In the genomic region with DNA sequence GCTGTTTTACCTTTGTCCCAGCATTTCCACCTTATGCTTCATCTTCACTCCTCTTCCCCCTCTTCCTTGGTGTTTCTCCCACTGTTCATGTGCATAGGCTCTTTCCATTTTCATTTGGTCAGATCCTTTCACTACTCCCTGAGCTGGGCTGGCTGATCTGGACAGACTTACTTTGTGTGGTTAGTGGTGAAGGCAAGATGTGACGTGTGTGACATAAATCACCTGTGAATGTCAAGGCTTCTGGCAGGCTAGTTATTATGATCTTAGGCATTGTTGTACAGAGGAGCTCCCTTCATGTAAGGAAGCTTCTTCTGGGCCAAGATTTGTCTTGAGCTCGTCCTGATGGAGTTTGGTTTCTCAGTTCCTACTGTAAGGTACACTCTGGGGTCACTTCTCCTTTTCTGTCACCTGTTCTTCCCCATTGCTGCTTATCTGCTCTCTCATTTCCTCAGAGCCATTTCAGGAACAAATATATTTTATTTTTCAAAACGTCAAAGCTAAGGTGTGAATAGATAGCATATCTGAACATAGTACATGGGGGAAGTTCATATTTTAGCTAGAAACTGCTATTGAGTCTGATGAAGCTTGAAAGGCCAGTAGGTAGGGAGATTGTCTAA, we compare ENCODE assay signal across 15 mouse cellular contexts. TPM values are rescaled to one million over a fixed set of nuclear protein-coding genes. Genes with fewer than 3 reads are reported as not detected.
DNase-seq lines count a peak whose midpoint lies in the region; ATAC-seq and TF ChIP-seq lines count a peak whose summit lies in the region.
"Had no signal": no experiment of that assay in that cellular context is flagged by ENCODE, and none has a peak within 500 bp of the region (broad histone marks: within the 10 kb centered on the region; RNA-seq: fewer than 3 reads in every experiment).

No protein-coding gene starts in this region.

- peak; percentile 16 for DNase-seq in liver, adult 2 months (ENCODE audit: extremely low read depth, low read depth, low spot score)
- DNase-seq in liver (no peak), MEL (ENCODE audit: low read depth, low spot score) (peak; percentile 46)
- DNase-seq in adrenal gland, postnatal 25 days = peak; percentile 24
- DNase-seq in kidney, adult 2 months = no peak
- DNase-seq in ovary, postnatal 14 days (ENCODE audit: low spot score) = no peak

- TF ChIP-seq CTCF in liver, adult 2 months (IDR thresholded peaks at IDR 0.05; ENCODE audit: low read depth, low read length) = no peak
- no peak for TF ChIP-seq CTCF in MEL (IDR thresholded peaks at IDR 0.05 in 2 of 3, conservative IDR thresholded peaks at IDR 0.05 in 1 of 3; ENCODE audit: control insufficient read depth in 1 of 3, insufficient read depth in 1 of 3, low read depth in 2 of 3, low read length in 3 of 3, poor library complexity in 1 of 3, severe bottlenecking in 1 of 3)
- no peak for TF ChIP-seq CTCF in kidney, adult 2 months (conservative IDR thresholded peaks at IDR 0.05; ENCODE audit: insufficient read depth, insufficient read length, low read depth, low read length)

- TF ChIP-seq EP300 in MEL (IDR thresholded peaks at IDR 0.05; ENCODE audit: low read depth in 1 of 2, low read length in 2 of 2) = peak; percentile 53 to 57; a peak in 2 of 4 replicates

- peak; percentile 65 for ATAC-seq in neutrophil, adult 5-6 weeks (ENCODE audit: extremely low read depth, insufficient number of reproducible peaks, low FRiP score, poor library complexity, severe bottlenecking)
- ATAC-seq: forebrain, embryonic 14.5 days; inflammation-experienced regulatory T-cells, adult 6 months had no signal

- H3K4me1 ChIP-seq in liver, adult 2 months (ENCODE audit: control insufficient read depth, insufficient read depth, low read length) = 0 out of 2 replicates have a peak, but pooled peaks cover 3% of the 10 kb centered on the region
- peaks cover 2 to 11% of the 10 kb centered on the region in 2 experiments; a peak in 3 of 4 replicates for H3K4me1 ChIP-seq in MEL (ENCODE audit: control insufficient read depth in 1 of 2, insufficient read depth in 2 of 2, low read length in 2 of 2)
- peaks cover 3% of the 10 kb centered on the region; the same call in 1 of the 2 replicates for H3K4me1 ChIP-seq in kidney, adult 2 months (ENCODE audit: control insufficient read depth, insufficient read depth, low read length)
- H3K4me1 ChIP-seq: embryonic facial prominence, embryonic 12.5 days had no signal

- no peak overlapping the region for H3K9ac ChIP-seq in liver, adult 2 months (ENCODE audit: low read depth, low read length)
- H3K9ac ChIP-seq in MEL (ENCODE audit: control insufficient read depth, low read depth, low read length, poor library complexity, severe bottlenecking) = no peak overlapping the region
- H3K9ac ChIP-seq: embryonic facial prominence, embryonic 12.5 days had no signal

- H3K27ac ChIP-seq in liver, adult 2 months (replicated peaks; ENCODE audit: insufficient read depth, low read depth, low read length) = no peak overlapping the region
- no peak overlapping the region for H3K27ac ChIP-seq in MEL (ENCODE audit: control insufficient read depth, low read depth, low read length)
- H3K27ac ChIP-seq in kidney, adult 2 months (ENCODE audit: insufficient read depth, low read depth, low read length) = no peak overlapping the region
- H3K27ac ChIP-seq: embryonic facial prominence, embryonic 12.5 days; left cerebral cortex, adult 2 months had no signal

- no peaks in the 10 kb centered on the region for H3K36me3 ChIP-seq in liver, adult 2 months (ENCODE audit: control insufficient read depth, insufficient read depth, low read length)
- peaks cover 0 to 11% of the 10 kb centered on the region in 2 experiments; a peak in 2 of 4 replicates for H3K36me3 ChIP-seq in MEL (ENCODE audit: control insufficient read depth in 1 of 2, insufficient read depth in 2 of 2, low read length in 2 of 2)
- H3K36me3 ChIP-seq in kidney, adult 2 months (ENCODE audit: control insufficient read depth, insufficient read depth, low read length) = no peaks in the 10 kb centered on the region
- H3K36me3 ChIP-seq: embryonic facial prominence, embryonic 12.5 days had no signal

- 84% methylated on average over 3 of the region's 3 CpGs for WGBS in liver, adult 2 months
- 62% methylated on average over 3 of the region's 3 CpGs for WGBS in kidney, adult 2 months

- TF ChIP-seq POLR2A in liver, adult 2 months (IDR thresholded peaks at IDR 0.05; ENCODE audit: extremely low read depth, insufficient read depth, low read length) = no peak
- no peak for TF ChIP-seq POLR2A in MEL (IDR thresholded peaks at IDR 0.05; ENCODE audit: control insufficient read depth in 1 of 2, insufficient read depth in 1 of 2, low read depth in 1 of 2, low read length in 2 of 2, poor library complexity in 1 of 2)
- TF ChIP-seq POLR2A in kidney, adult 2 months (IDR thresholded peaks at IDR 0.05; ENCODE audit: low read depth, low read length) = no peak

- H3K4me3 ChIP-seq in liver, adult 2 months (ENCODE audit: insufficient read depth, low read depth, low read length) = no peak overlapping the region
- no peak overlapping the region for H3K4me3 ChIP-seq in MEL (ENCODE audit: control insufficient read depth in 1 of 2, insufficient read depth in 1 of 2, low read depth in 2 of 2, low read length in 2 of 2)
- no peak overlapping the region for H3K4me3 ChIP-seq in kidney, adult 2 months (ENCODE audit: insufficient read depth, low read depth, low read length)
- H3K4me3 ChIP-seq: embryonic facial prominence, embryonic 12.5 days; left cerebral cortex, adult 2 months had no signal

- no peak for TF ChIP-seq RAD21 in MEL (IDR thresholded peaks at IDR 0.05; ENCODE audit: low read depth, low read length)

- no peaks in the 10 kb centered on the region for H3K9me3 ChIP-seq in MEL (replicated peaks; ENCODE audit: insufficient read depth, low read length)
- H3K9me3 ChIP-seq: embryonic facial prominence, embryonic 12.5 days had no signal

- no peaks in the 10 kb centered on the region for H3K27me3 ChIP-seq in liver, adult 2 months (ENCODE audit: control insufficient read depth, insufficient read depth, low read length)
- peaks cover 6 to 15% of the 10 kb centered on the region in 2 experiments; a peak in 3 of 4 replicates for H3K27me3 ChIP-seq in MEL (ENCODE audit: control insufficient read depth in 1 of 2, insufficient read depth in 2 of 2, low read length in 2 of 2)
- H3K27me3 ChIP-seq in kidney, adult 2 months (replicated peaks; ENCODE audit: control insufficient read depth, insufficient read depth, low read length) = no peaks in the 10 kb centered on the region
- H3K27me3 ChIP-seq: embryonic facial prominence, embryonic 12.5 days had no signal

- H3K79me2 ChIP-seq in liver, adult 2 months (ENCODE audit: control insufficient read depth, insufficient read depth, low read length) = no peaks in the 10 kb centered on the region
- no peaks in the 10 kb centered on the region for H3K79me2 ChIP-seq in MEL (ENCODE audit: control insufficient read depth, insufficient read depth, low read length, poor library complexity)

TF ChIP-seq in MEL, 35 proteins besides CTCF, POLR2A, EP300 and RAD21 (continues in another document):
- TF ChIP-seq ETS1 (IDR thresholded peaks at IDR 0.05; ENCODE audit: low read depth, low read length) = peak; percentile 72
- peak; percentile 74 for TF ChIP-seq GATA1 (IDR thresholded peaks at IDR 0.05; ENCODE audit: low read depth, low read length)
- TF ChIP-seq TCF12 (IDR thresholded peaks at IDR 0.05; ENCODE audit: low read depth, low read length) = peak; percentile 63; the same call in 1 of the 2 replicates
- no peak for TF ChIP-seq BHLHE40 (IDR thresholded peaks at IDR 0.05; ENCODE audit: borderline replicate concordance, low read depth, low read length)

RNA-seq across cellular contexts. Expression of gene Tas2r143, which starts 2.9 kb away (rescaled TPM):
- 0.27 and 0.83 TPM in 2 replicates for total RNA-seq in liver, adult 2 months (2014; rRNA removed)
- polyA plus RNA-seq in liver, adult 2 months (2012; rRNA removed) = 0.13 and 0.17 TPM in 2 replicates
- total RNA-seq in MEL (2012; rRNA removed) = not detected in 2 replicates
- polyA plus RNA-seq in MEL (2012; ENCODE audit: insufficient read depth in 1 of 2, insufficient read length in 2 of 2, low read depth in 1 of 2, low replicate concordance in 2 of 2, missing spikeins in 1 of 2) = not detected
- 7.4 and 11.8 TPM in 2 replicates for total RNA-seq in adrenal gland, postnatal 25 days (2021)
- total RNA-seq in neutrophil, adult 5-6 weeks (2017) = 7.2 and 12.5 TPM in 2 replicates
- polyA plus RNA-seq in kidney, adult 2 months (2012; rRNA removed) = not detected in 2 replicates
- total RNA-seq: ES-E14; gastrocnemius, postnatal 36 days; left cerebral cortex, adult 2 months had no signal
- polyA plus RNA-seq: embryonic facial prominence, embryonic 12.5 days; forebrain, embryonic 14.5 days; inflammation-experienced regulatory T-cells, adult 6 months; liver, embryonic 11.5 days; midbrain, embryonic 14.5 days had no signal

RNA-seq across cellular contexts. Expression of gene Tas2r135, which starts 8.1 kb away (rescaled TPM):
- 0.27 and 0.28 TPM in 2 replicates for total RNA-seq in liver, adult 2 months (2014; rRNA removed)
- not detected in 2 replicates for polyA plus RNA-seq in liver, adult 2 months (2012; rRNA removed)
- total RNA-seq in MEL (2012; rRNA removed) = not detected in 2 replicates
- polyA plus RNA-seq in MEL (2012; ENCODE audit: insufficient read depth in 1 of 2, insufficient read length in 2 of 2, low read depth in 1 of 2, low replicate concordance in 2 of 2, missing spikeins in 1 of 2) = not detected
- 7.3 and 9.4 TPM in 2 replicates for total RNA-seq in adrenal gland, postnatal 25 days (2021)
- total RNA-seq in neutrophil, adult 5-6 weeks (2017) = 7.4 and 12.2 TPM in 2 replicates
- polyA plus RNA-seq in kidney, adult 2 months (2012; rRNA removed) = not detected in 2 replicates
- total RNA-seq: ES-E14; left cerebral cortex, adult 2 months had no signal
- polyA plus RNA-seq: embryonic facial prominence, embryonic 12.5 days; forebrain, embryonic 14.5 days; inflammation-experienced regulatory T-cells, adult 6 months; liver, embryonic 11.5 days; midbrain, embryonic 14.5 days had no signal

RNA-seq across cellular contexts. Expression of gene Epha1, which starts 24.1 kb away (rescaled TPM):
- total RNA-seq in liver, adult 2 months (2014; rRNA removed) = 27.6 and 30.9 TPM in 2 replicates
- 27.1 and 28.1 TPM in 2 replicates for polyA plus RNA-seq in liver, adult 2 months (2012; rRNA removed)
- total RNA-seq in MEL (2012; rRNA removed) = not detected in 2 replicates
- under 1 TPM in 1 of 2 experiments, not detected in 1; 0.04 TPM for polyA plus RNA-seq in MEL (2012; ENCODE audit: insufficient read depth in 1 of 2, insufficient read length in 2 of 2, low read depth in 1 of 2, low replicate concordance in 2 of 2, missing spikeins in 1 of 2)
- 0.48 and 0.55 TPM in 2 replicates for total RNA-seq in adrenal gland, postnatal 25 days (2021)
- total RNA-seq in neutrophil, adult 5-6 weeks (2017) = 1.2 and 2.5 TPM in 2 replicates
- polyA plus RNA-seq in kidney, adult 2 months (2012; rRNA removed) = 17.0 and 20.0 TPM in 2 replicates

RNA-seq across cellular contexts. Expression of gene Tas2r126, which starts 37.2 kb away (rescaled TPM):
- total RNA-seq in liver, adult 2 months (2014; rRNA removed) = 0.20 and 0.28 TPM in 2 replicates
- polyA plus RNA-seq in liver, adult 2 months (2012; rRNA removed) = not detected in 2 replicates
- not detected in 2 replicates for total RNA-seq in MEL (2012; rRNA removed)
- not detected for polyA plus RNA-seq in MEL (2012; ENCODE audit: insufficient read depth in 1 of 2, insufficient read length in 2 of 2, low read depth in 1 of 2, low replicate concordance in 2 of 2, missing spikeins in 1 of 2)
- 4.2 and 5.6 TPM in 2 replicates for total RNA-seq in adrenal gland, postnatal 25 days (2021)
- total RNA-seq in neutrophil, adult 5-6 weeks (2017) = 2.2 and 2.3 TPM in 2 replicates
- polyA plus RNA-seq in kidney, adult 2 months (2012; rRNA removed) = not detected in 2 replicates
- total RNA-seq: ES-E14; gastrocnemius, postnatal 36 days; left cerebral cortex, adult 2 months had no signal
- polyA plus RNA-seq: embryonic facial prominence, embryonic 12.5 days; forebrain, embryonic 14.5 days; inflammation-experienced regulatory T-cells, adult 6 months; liver, embryonic 11.5 days; midbrain, embryonic 14.5 days had no signal

RNA-seq across cellular contexts. Expression of gene Zyx, which starts 47.7 kb away (rescaled TPM):
- total RNA-seq in liver, adult 2 months (2014; rRNA removed) = 6.4 and 9.5 TPM in 2 replicates
- polyA plus RNA-seq in liver, adult 2 months (2012; rRNA removed) = 43.1 and 49.8 TPM in 2 replicates
- total RNA-seq in MEL (2012; rRNA removed) = 7.0 and 7.5 TPM in 2 replicates
- polyA plus RNA-seq in MEL (2012; ENCODE audit: insufficient read depth in 1 of 2, insufficient read length in 2 of 2, low read depth in 1 of 2, low replicate concordance in 2 of 2, missing spikeins in 1 of 2) = 10 to 100 TPM in 1 of 2 experiments, not detected in 1; 48.4 TPM
- 105 and 140 TPM in 2 replicates for total RNA-seq in adrenal gland, postnatal 25 days (2021)
- total RNA-seq in neutrophil, adult 5-6 weeks (2017) = 327 and 356 TPM in 2 replicates
- polyA plus RNA-seq in kidney, adult 2 months (2012; rRNA removed) = 90.0 and 94.2 TPM in 2 replicates

Comparison
In these comparisons a context has a peak if more than half of its experiments do, and no peak if none do; other contexts are left out.
1. DNase-seq: peak in liver, adult 2 months (single experiment), MEL (single experiment) and adrenal gland, postnatal 25 days (single experiment); none in liver (single experiment), kidney, adult 2 months (single experiment) and ovary, postnatal 14 days (single experiment).